Mouse (Mus musculus) kidney, adult 2 months (tissue): ENCODE data around the gene Bik. TPM values are rescaled to one million over a fixed set of nuclear protein-coding genes. Genes with fewer than 3 reads are reported as not detected.

Experiments
- DNase-seq: peaks from one replicate; pipeline ENCODE4 v3.0.0; 2021
- H3K27ac ChIP-seq: fragments of 200-500 bp; 2 replicates; pipeline ENCODE4 v1.5.1; 2012; ENCODE audit warnings: low read depth, low read length, control low read depth, inconsistent platforms; ENCODE audit not compliant: insufficient read depth
- H3K27me3 ChIP-seq: fragments of 200-500 bp; replicated peaks from 2 replicates; pipeline ENCODE4 v1.6.1; 2012; ENCODE audit warnings: mild to moderate bottlenecking, moderate library complexity, low read length, inconsistent platforms; ENCODE audit not compliant: control insufficient read depth, insufficient read depth
- H3K36me3 ChIP-seq: fragments of 200-500 bp; 2 replicates; pipeline ENCODE4 v1.6.1; 2012; ENCODE audit warnings: mild to moderate bottlenecking, moderate library complexity, low read length, inconsistent platforms; ENCODE audit not compliant: control insufficient read depth, insufficient read depth
- H3K4me1 ChIP-seq: fragments of 200-500 bp; 2 replicates; pipeline ENCODE4 v1.6.1; 2011; ENCODE audit warnings: low read length; ENCODE audit not compliant: control insufficient read depth, insufficient read depth
- H3K4me3 ChIP-seq: fragments of 200-500 bp; 2 replicates; pipeline ENCODE4 v1.5.1; 2011; ENCODE audit warnings: mild to moderate bottlenecking, low read depth, low read length, control low read depth; ENCODE audit not compliant: insufficient read depth
- CTCF ChIP-seq: fragments of 200-500 bp; conservative IDR thresholded peaks from 2 replicates; pipeline ENCODE4 v1.5.1; 2011; ENCODE audit warnings: low read depth, mild to moderate bottlenecking, control low read depth, low read length, moderate library complexity, mixed read lengths; ENCODE audit not compliant: insufficient read depth, insufficient read length
- POLR2A ChIP-seq: fragments of 200-500 bp; IDR thresholded peaks from one replicate; pipeline ENCODE4 v1.6.1; 2011; ENCODE audit warnings: low read depth, low read length, control low read depth
- WGBS: fragments of 180-500 bp; shearing (Covaris S2); methylation state at CpG from one replicate; pipeline ENCODE4 v1.1.7; 2018; 5-methylcytosine and 5-hydroxymethylcytosine counted together
- polyA plus RNA-seq: library from polyadenylated mRNA; depleted of rRNA; stranded (reverse); fragments of >200 nt; gene quantifications from 2 replicates; pipeline ENCODE4 v1.2.3, GENCODE M21; 2012

Gene Bik
- polyA plus RNA-seq, 1 experiment: 20.8 TPM

GRCm38 (mm10) chr15:83534960-83535889, 8.6 kb downstream of the Bik start:
- Histone ChIP-seq H3K4me1 (peaks cover 34% of the 10 kb centered on the region), H3K27ac (no peak overlapping the region), H3K4me3 (no peak overlapping the region), H3K27me3 (no peaks in the 10 kb centered on the region), H3K36me3 (no peaks in the 10 kb centered on the region)
- TF ChIP-seq CTCF (no peak), POLR2A (no peak)
- WGBS: 53% methylated on average over 17 of the region's 17 CpGs
- DNase-seq: no peak

DNA sequence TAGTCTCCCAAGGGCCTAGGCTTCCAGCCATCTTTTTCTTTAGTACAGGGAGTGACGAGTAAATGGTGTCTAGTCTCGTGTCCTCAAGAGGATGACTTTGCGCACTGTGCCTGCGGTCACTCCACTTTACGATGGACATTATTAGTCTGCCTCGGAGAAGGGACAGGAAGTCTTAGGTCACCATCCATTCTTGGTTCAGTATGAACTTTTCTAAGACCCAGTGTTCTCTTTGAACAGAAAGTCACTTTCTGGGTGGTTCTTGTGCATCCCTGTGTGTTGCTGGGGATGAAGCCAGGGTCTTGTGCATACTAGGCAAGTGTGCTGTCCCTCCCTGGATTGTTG, 9.2 kb downstream of the Bik start:
- Histone ChIP-seq H3K36me3 (no peaks in the 10 kb centered on the region), H3K27me3 (no peaks in the 10 kb centered on the region), H3K27ac (no peak overlapping the region), H3K4me3 (no peak overlapping the region), H3K4me1 (peaks cover 35% of the 10 kb centered on the region)
- DNase-seq: peak; percentile 56
- WGBS: 63% methylated on average over 6 of the region's 6 CpGs
- no peak for TF ChIP-seq POLR2A
- TF ChIP-seq CTCF: no peak

- 85% methylated on average over 2 of the region's 2 CpGs for WGBS
- TF ChIP-seq CTCF: no peak
- no peak for TF ChIP-seq POLR2A
- Histone ChIP-seq H3K27me3 (no peaks in the 10 kb centered on the region), H3K4me1 (peaks cover 33% of the 10 kb centered on the region), H3K27ac (no peak overlapping the region), H3K36me3 (no peaks in the 10 kb centered on the region), H3K4me3 (no peak overlapping the region)
- no peak for DNase-seq
Measured at GRCm38 (mm10) chr15:83538855-83539254, 12.2 kb downstream of the Bik start.

DNA sequence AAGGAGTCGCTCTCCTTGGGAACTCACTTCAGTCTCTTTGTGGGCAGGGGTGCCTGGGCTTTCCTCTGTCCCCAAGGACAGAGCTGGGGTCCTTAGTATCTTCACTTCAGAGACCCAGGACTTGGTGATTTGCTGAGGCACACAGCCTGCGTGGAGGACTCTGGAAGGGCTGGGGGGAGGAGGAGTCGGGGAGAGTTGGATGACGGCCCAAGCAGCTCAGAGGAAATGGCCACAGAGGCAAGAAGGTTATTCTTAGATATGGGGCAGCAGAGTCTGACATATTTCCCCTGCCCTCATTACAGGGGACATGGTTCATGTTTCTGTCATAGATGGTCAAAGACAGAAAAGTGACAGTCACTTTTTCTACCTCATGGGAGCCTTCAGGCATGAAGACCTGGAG, 13.2 kb downstream of the Bik start:
- peaks cover 29% of the 10 kb centered on the region for H3K4me1 ChIP-seq
- no peaks in the 10 kb centered on the region for H3K27me3 ChIP-seq
- peak overlapping the region; percentile 22; the same call in 1 of the 2 replicates for H3K27ac ChIP-seq
- TF ChIP-seq CTCF (no peak), POLR2A (no peak)
- peak; percentile 87 for DNase-seq
- no peaks in the 10 kb centered on the region for H3K36me3 ChIP-seq
- H3K4me3 ChIP-seq: no peak overlapping the region
- WGBS: 13% methylated on average over 4 of the region's 4 CpGs

DNA sequence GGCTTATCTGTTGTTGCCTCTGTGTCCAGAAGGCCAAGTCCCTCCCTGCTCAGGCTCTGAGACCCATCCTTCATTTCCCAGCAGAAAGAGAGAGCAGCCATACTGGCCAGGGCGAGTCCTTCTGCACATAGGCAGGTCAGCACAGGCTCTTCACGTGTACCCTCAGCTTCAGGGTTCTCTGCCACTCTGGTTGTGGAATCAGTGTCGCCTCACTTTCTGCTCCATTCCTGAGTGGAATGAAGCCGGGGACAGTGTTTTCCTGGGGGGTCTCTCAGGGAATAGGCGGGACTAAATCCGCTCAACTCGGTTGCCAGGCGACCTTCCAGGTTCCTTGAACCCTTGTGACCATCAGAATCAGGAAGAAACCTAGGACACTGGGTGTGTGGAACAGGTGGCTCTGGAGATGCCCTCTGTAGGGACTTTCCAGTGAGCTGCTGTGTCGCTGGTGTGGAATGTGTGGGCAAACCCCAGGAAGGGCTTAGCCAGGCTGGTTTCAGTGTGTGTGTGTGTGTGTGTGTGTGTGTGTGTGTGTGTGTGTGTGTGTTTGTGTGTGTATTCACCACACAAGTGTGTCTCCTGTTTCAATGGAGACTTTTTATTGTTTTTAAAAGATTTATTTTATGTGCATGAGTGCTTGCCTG, 15.1 kb downstream of the Bik start:
- WGBS: 76% methylated on average over 9 of the region's 9 CpGs
- Histone ChIP-seq H3K27me3 (no peaks in the 10 kb centered on the region), H3K4me1 (peaks cover 20% of the 10 kb centered on the region), H3K27ac (no peak overlapping the region), H3K4me3 (no peak overlapping the region), H3K36me3 (no peaks in the 10 kb centered on the region)
- no peak for DNase-seq
- TF ChIP-seq CTCF: no peak
- TF ChIP-seq POLR2A: no peak

DNA sequence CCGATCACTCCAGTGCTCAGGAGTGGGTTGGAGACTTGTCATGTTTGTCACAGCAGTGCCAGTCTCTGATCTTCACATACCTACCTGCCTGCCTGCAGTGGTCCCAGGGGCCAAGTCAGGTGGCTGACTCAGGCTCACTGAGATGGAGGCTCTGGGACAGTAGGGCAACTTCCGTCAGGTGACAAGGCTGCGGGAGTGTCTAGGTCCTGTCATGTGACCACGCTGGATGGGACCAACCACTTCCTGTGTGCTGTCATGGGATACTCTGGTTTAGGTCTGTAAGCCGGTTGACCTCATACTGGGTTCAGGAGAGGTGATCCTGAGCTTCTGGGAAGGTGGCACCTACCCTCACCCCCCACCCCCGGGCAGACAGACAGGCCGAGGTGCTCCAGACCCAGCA, 19.4 kb downstream of the Bik start:
- H3K4me3 ChIP-seq: no peak overlapping the region
- H3K4me1 ChIP-seq: no peaks in the 10 kb centered on the region
- H3K36me3 ChIP-seq: no peaks in the 10 kb centered on the region
- WGBS: 79% methylated on average over 7 of the region's 7 CpGs
- TF ChIP-seq CTCF (no peak), POLR2A (no peak)
- no peak for DNase-seq
- H3K27ac ChIP-seq: no peak overlapping the region
- H3K27me3 ChIP-seq: no peaks in the 10 kb centered on the region

- Histone ChIP-seq H3K4me3 (no peak overlapping the region), H3K4me1 (no peaks in the 10 kb centered on the region), H3K36me3 (no peaks in the 10 kb centered on the region), H3K27me3 (no peaks in the 10 kb centered on the region), H3K27ac (no peak overlapping the region)
- no peak for DNase-seq
- TF ChIP-seq POLR2A (no peak), CTCF (no peak)
- WGBS: 91% methylated on average over 8 of the region's 8 CpGs
Measured at GRCm38 (mm10) chr15:83547144-83547543, 20.5 kb downstream of the Bik start.
